Mouse (Mus musculus) embryonic facial prominence, embryonic 10.5 days (tissue): Measurements from ENCODE around the gene Lpin1. TPM values are rescaled to one million over a fixed set of nuclear protein-coding genes. Genes with fewer than 3 reads are reported as not detected.
A peak's percentile ranks its signal among the peaks of the same experiment; 100 is the strongest.

Source experiments
- DNase-seq: peaks from one replicate; pipeline ENCODE4 v3.0.0-alpha.2; 2017; ENCODE audit warnings: low spot score
- H3K27ac ChIP-seq: fragments of 300-500 bp; sonication (generic); replicated peaks from 2 replicates; pipeline ENCODE4 v1.5.1; 2016; ENCODE audit warnings: mild to moderate bottlenecking
- H3K27me3 ChIP-seq: fragments of 300-500 bp; sonication (generic); replicated peaks from 2 replicates; pipeline ENCODE4 v1.6.1; 2016; ENCODE audit warnings: low read depth, mild to moderate bottlenecking; ENCODE audit not compliant: poor library complexity, severe bottlenecking
- H3K36me3 ChIP-seq: fragments of 300-500 bp; sonication (generic); replicated peaks from 2 replicates; pipeline ENCODE4 v1.6.1; 2016; ENCODE audit warnings: mild to moderate bottlenecking, moderate library complexity
- H3K4me1 ChIP-seq: fragments of 300-500 bp; sonication (generic); 2 replicates; pipeline ENCODE4 v1.6.1; 2016
- H3K4me3 ChIP-seq: fragments of 300-500 bp; sonication (generic); 2 replicates; pipeline ENCODE4 v1.5.1; 2016; ENCODE audit warnings: mild to moderate bottlenecking, moderate library complexity
- H3K9me3 ChIP-seq: fragments of 300-500 bp; sonication (generic); 2 replicates; pipeline ENCODE4 v1.6.1; 2016; ENCODE audit warnings: mild to moderate bottlenecking
- WGBS: fragments of 180-500 bp; shearing (Covaris S2); methylation state at CpG from one replicate; pipeline ENCODE4 v1.1.7; 2016; 5-methylcytosine and 5-hydroxymethylcytosine counted together
- polyA plus RNA-seq: library from polyadenylated mRNA; unstranded; fragments of >200 nt; fragmentation: Nextera tagmentation; extraction: Ambion mirVana; gene quantifications from 2 replicates; pipeline ENCODE4 v1.2.1, GENCODE M21; 2016

Gene Lpin1
- polyA plus RNA-seq, 1 experiment from 2014 or later, result 6.2 TPM

DNA sequence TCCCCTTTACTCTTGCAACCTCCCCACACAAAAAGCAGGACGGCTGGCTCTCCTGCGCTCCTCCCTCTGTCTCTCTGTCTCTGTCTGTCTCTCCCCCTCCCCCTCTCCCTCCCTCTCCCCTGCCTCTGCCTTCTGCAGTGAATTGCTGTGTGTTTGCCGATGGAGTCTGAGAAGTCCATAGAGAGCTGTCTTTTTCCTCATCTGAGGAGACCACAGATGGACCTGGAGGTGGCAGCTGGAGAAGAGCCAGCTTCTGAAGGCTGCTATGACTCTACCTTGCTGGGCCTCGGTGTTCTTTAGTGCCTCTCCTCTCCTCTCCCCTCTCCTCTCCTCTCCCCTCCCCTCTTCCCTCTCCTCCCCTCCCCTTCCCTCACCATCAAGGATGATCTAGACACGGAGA is 5.1 kb downstream of the Lpin1 start:
- Histone ChIP-seq H3K27me3 (no peaks in the 10 kb centered on the region), H3K4me3 (no peak overlapping the region), H3K4me1 (no peaks in the 10 kb centered on the region), H3K27ac (no peak overlapping the region), H3K36me3 (no peaks in the 10 kb centered on the region), H3K9me3 (no peaks in the 10 kb centered on the region)
- 78% methylated on average over 5 of the region's 5 CpGs for WGBS
- no peak for DNase-seq

DNA sequence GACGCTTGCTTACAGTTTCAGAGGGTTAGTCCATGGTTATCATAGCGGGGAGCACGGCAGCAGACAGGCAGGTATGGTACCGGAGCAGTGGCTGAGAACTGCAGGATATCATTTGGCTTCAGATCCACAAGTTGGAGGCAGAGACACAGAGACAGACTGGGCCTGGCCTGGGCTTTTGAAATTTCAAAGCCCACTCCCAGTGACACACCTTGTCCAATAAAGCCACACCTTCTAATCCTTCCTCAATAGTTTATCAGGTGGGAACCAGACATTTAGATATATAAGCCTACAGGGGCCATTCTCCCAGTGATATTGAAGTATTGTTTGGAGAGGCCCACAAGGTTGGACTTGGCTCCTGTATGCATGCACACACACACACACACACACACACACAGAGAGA is 8.5 kb downstream of the Lpin1 start:
- Histone ChIP-seq H3K4me3 (no peak overlapping the region), H3K4me1 (no peaks in the 10 kb centered on the region), H3K9me3 (no peaks in the 10 kb centered on the region), H3K27me3 (no peaks in the 10 kb centered on the region), H3K36me3 (no peaks in the 10 kb centered on the region), H3K27ac (no peak overlapping the region)
- no peak for DNase-seq
- 91% methylated on average over 4 of the region's 4 CpGs for WGBS

DNA sequence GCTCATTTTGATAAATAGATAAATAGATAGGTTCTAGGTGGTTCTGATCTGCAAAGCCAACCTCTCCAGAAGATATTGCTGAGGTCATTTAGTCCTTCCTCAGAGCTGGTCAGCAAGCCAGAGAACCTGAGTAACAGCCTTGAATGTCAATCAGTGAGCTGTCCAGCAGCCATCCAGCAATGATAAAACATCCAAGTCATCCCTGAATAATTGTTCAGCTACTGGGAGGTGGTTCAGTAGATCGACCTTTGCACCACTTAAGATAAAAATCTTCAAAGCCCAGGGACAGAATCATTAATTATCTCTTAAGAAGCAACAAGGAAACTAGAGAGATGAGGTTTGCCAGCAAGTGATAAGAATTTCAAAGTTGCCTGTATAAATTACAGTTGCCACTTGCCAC is 10.4 kb downstream of the Lpin1 start:
- H3K4me1 ChIP-seq, result no peaks in the 10 kb centered on the region
- no peak overlapping the region for H3K27ac ChIP-seq
- WGBS, result 63% methylated on average over 1 of the region's 1 CpGs
- no peaks in the 10 kb centered on the region for H3K9me3 ChIP-seq
- DNase-seq, result no peak
- no peaks in the 10 kb centered on the region for H3K36me3 ChIP-seq
- no peaks in the 10 kb centered on the region for H3K27me3 ChIP-seq
- H3K4me3 ChIP-seq, result no peak overlapping the region

DNA sequence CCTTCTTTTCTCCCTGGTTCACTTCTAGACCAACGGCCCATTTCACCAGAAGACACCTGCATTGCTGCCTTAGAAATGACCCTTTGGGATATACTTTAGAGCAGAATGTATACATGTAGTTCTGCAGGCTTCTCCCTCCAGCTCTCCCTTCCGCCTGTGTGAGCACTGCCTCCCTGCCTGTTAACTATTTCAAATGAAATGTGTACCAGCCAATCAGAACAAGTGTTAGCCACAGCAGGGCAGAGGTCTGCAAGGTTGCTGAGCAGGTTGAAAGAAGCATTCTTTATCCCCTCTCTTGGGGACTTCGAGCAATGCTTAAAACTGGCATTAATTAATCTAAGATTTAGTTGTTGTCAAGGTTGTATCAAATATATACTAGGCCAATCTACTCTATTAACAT is 11.4 kb downstream of the Lpin1 start:
- no peaks in the 10 kb centered on the region for H3K36me3 ChIP-seq
- H3K9me3 ChIP-seq, result no peaks in the 10 kb centered on the region
- H3K27me3 ChIP-seq, result no peaks in the 10 kb centered on the region
- no peak overlapping the region for H3K4me3 ChIP-seq
- no peak for DNase-seq
- no peak overlapping the region for H3K27ac ChIP-seq
- H3K4me1 ChIP-seq, result no peaks in the 10 kb centered on the region
- WGBS, result 70% methylated on average over 3 of the region's 3 CpGs

DNA sequence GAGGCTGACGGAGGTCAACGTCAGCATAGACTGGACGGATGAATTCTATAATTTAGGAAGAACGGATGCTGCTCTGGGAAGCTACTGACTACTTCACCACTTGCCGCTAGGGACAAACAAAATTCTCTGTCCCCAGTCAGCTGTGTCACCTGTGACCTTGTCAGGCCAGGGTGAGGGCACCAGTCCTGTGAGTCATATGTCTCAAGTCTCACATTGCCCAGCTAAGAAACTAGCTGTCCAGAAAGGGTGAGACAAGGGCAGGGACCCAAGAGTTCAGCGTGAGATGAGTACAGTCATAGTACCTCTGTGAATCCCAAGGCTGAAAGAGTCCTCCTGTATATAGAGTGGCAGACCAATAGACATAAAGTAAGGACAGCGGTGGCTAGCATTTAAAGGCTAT is 17.0 kb downstream of the Lpin1 start:
- no peak overlapping the region for H3K27ac ChIP-seq
- H3K4me1 ChIP-seq, result peaks cover 48% of the 10 kb centered on the region
- H3K9me3 ChIP-seq, result no peaks in the 10 kb centered on the region
- no peaks in the 10 kb centered on the region for H3K27me3 ChIP-seq
- no peak overlapping the region for H3K4me3 ChIP-seq
- H3K36me3 ChIP-seq, result no peaks in the 10 kb centered on the region
- 90% methylated on average over 7 of the region's 7 CpGs for WGBS
- DNase-seq, result no peak

DNA sequence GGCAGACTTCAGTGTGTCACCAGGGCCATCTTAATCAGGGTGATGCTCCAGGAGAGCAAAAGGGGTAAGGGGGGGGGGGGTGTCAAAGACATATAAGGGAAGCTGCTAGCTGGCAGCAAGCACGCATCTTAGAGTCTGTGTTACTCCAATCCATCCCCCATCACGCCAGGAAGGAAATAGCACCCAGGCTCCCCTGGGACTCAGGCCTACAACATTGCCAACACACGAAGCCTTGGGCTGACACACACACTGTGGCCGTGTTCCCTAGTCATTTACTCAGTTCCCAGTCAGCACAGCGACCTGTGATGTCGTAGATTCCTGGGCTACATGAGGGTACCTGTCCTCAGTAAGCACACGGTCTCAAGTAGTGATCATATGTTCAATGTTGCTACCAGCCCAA is 17.8 kb downstream of the Lpin1 start:
- H3K27me3 ChIP-seq, result no peaks in the 10 kb centered on the region
- peak overlapping the region; percentile 90 for H3K27ac ChIP-seq
- WGBS, result 83% methylated on average over 7 of the region's 7 CpGs
- no peak overlapping the region for H3K4me3 ChIP-seq
- H3K9me3 ChIP-seq, result no peaks in the 10 kb centered on the region
- H3K36me3 ChIP-seq, result no peaks in the 10 kb centered on the region
- no peak for DNase-seq
- H3K4me1 ChIP-seq, result peaks cover 55% of the 10 kb centered on the region

DNA sequence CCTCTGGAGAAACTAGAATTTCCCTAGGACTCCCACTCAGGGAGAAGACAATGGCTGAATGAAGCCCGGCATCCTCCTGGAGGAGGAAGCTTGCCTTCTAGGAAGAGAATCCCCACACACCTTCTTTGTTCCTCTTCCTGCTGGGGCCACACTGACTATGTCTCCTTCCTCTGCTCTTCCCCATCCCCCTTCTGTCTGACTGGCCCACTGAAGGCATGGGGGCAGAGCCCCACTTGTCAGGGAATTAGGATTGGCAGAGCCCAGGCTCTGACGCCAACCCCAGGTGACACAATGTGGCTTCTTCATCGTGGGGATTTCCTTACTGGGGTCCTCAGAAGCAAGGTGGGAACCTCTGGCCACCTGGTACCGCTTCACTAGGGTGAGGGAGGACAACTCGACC is 18.3 kb downstream of the Lpin1 start:
- 59% methylated on average over 5 of the region's 5 CpGs for WGBS
- peaks cover 60% of the 10 kb centered on the region for H3K4me1 ChIP-seq
- no peaks in the 10 kb centered on the region for H3K36me3 ChIP-seq
- DNase-seq, result no peak
- no peaks in the 10 kb centered on the region for H3K27me3 ChIP-seq
- H3K27ac ChIP-seq, result peak overlapping the region; percentile 90
- H3K4me3 ChIP-seq, result 0 out of 2 replicates have a peak overlapping the region, but pooled peaks have one; percentile 50
- no peaks in the 10 kb centered on the region for H3K9me3 ChIP-seq

DNA sequence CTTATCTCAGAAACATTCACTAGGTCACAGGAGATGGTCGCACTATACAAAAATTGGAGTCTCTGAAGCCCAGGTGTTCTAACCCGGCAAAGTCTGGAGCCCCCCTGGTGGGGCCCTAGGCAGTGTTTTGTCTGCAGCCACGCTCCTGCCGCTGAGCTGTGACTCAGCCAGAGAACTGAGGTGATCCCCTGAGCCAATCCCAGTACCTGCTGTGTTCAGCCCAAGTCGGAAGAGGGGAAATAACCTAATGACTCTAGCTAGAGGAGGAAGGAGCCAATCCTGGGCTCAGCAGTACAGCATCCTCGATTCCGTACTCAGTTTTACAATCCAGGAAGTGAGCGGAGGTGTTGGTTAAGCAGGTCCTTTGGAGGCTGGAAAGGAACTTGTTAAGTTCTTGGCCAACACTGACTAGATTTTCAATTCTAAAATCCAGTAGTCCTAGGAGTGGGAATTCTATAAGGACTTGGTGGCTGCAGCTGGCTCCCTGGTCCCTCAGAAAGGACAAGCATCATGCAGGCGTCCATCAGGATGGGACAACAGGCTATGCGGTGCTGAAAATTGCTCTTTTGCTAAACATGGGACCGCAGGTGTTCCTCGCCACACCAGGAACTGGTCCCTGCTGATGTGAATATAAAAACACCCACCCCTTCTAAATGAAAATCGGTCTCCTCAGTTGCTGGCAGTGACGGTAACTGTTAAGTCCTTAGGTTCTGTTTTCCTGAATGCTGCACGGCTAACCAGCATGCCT is 19.1 kb downstream of the Lpin1 start:
- H3K36me3 ChIP-seq, result no peaks in the 10 kb centered on the region
- WGBS, result 9% methylated on average over 15 of the region's 15 CpGs
- peak overlapping the region; percentile 90 for H3K27ac ChIP-seq
- H3K9me3 ChIP-seq, result no peaks in the 10 kb centered on the region
- H3K27me3 ChIP-seq, result no peaks in the 10 kb centered on the region
- peak overlapping the region; percentile 50 for H3K4me3 ChIP-seq
- peak; percentile 93 for DNase-seq
- peaks cover 63% of the 10 kb centered on the region for H3K4me1 ChIP-seq

DNA sequence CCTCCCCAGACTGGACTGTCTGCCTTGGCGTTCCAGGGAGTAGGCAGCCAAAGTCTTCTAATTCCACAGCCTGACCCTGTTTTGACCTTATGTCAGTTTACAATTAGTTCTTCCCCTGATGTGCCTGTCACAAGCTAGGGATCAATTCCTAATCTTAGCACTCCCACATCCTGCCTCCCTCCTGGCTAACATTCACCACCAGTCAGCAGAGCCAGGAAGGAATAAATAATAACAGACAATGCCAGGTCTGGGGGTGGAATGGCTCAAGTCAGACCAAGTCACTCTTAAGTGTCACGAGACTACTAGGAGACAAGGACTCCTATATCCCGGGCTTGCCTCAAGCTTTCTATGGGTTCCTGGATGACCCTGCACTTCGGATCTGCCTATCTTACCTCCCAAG is 20.8 kb downstream of the Lpin1 start:
- peak overlapping the region; percentile 90 for H3K27ac ChIP-seq
- no peaks in the 10 kb centered on the region for H3K36me3 ChIP-seq
- no peak for DNase-seq
- H3K9me3 ChIP-seq, result no peaks in the 10 kb centered on the region
- peak overlapping the region; percentile 86 for H3K4me3 ChIP-seq
- H3K4me1 ChIP-seq, result peaks cover 63% of the 10 kb centered on the region
- WGBS, result 14% methylated on average over 4 of the region's 4 CpGs
- no peaks in the 10 kb centered on the region for H3K27me3 ChIP-seq

DNA sequence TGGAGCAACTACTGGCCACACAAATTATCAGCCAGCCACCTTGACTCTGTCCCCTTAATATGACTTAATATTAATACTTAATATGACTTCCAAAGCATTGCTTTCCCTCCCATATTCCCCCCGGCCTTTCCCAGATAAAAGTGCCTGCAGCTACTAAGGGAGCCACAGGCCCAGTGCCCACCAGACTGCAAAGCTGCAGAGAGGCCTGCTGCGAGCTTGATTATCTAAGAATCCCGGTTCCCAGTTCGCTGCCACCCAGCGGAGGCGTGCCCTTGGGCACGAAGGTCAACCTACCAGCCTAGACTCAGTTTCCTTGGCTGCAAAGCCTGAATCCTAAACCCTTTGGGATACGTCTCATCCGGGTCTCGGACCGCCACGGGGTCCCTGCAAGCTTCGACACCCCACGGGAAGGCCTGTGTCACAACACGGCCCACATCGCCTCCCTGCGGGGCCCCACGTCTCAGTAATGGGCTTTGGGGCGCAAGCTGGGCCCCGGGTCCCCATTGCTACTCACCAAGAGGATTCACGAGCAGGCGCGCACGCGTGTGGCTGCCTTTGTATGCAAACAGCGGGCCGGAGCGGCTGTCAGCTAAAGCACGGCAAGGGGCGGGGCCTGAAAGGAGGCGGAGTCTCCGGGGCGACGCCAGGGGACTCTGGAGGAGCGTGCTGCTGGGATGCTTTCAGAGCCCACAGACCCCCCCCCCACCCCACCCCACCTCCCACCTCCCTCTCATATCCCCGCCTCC is 21.4 kb downstream of the Lpin1 start:
- H3K27ac ChIP-seq, result peak overlapping the region; percentile 90
- under 1% methylated on average over 36 of the region's 36 CpGs for WGBS
- H3K36me3 ChIP-seq, result no peaks in the 10 kb centered on the region
- H3K4me3 ChIP-seq, result peak overlapping the region; percentile 86
- no peaks in the 10 kb centered on the region for H3K9me3 ChIP-seq
- no peaks in the 10 kb centered on the region for H3K27me3 ChIP-seq
- H3K4me1 ChIP-seq, result peaks cover 63% of the 10 kb centered on the region
- peak; percentile 94 for DNase-seq

DNA sequence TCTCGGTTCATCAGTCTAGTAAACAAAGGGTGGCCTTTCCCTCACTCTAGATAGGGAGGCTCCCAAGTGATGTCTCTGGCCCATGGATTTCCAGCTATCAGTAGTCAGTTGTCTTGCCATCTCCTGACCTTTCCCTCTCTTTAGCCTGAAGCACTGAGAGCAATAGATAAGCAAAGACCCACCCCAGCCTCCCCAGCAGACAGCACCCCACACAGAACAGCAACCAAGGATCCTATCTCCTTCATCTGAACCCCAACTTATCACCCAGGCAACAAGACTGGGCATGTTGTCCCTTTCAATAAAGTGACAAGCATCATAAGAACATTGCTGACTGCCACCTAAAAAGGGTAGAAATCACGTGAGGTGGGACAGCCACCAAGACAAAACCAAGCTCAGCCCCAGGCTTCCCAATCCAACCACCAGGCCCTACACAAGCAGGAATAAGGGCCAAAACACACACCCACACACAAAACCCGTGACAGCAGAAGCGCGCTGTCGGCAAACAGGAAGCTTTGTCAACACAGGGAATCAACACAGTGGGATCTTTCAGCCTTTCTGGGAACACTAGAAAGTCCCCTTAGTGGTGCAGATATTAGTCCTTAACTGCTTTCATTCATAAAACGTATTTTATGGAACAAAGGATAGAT is 22.2 kb downstream of the Lpin1 start:
- Histone ChIP-seq H3K4me3 (peak overlapping the region; percentile 86), H3K27ac (peak overlapping the region; percentile 90), H3K4me1 (peaks cover 67% of the 10 kb centered on the region), H3K36me3 (no peaks in the 10 kb centered on the region), H3K27me3 (no peaks in the 10 kb centered on the region), H3K9me3 (no peaks in the 10 kb centered on the region)
- DNase-seq, result no peak
- 26% methylated on average over 7 of the region's 7 CpGs for WGBS

DNA sequence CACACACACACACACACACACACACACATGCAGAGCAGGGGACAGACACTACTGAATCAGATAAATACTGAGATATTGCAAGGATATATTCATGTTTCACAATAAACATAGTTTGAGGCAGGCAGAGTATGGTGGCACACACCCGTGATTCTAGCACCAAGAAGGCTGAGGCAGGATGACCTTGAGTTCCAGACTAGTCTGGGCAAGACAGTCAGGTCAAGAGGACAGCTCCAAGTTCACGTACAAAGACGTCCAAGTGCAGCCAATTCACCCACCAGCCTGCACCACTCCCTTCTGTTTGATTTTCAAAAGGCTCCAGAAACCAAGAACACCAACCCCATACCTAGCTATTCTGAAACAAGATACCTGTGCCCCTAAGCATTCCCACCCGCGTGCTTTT is 23.0 kb downstream of the Lpin1 start:
- Histone ChIP-seq H3K4me3 (no peak overlapping the region; the same call in 1 of the 2 replicates), H3K9me3 (no peaks in the 10 kb centered on the region), H3K27me3 (no peaks in the 10 kb centered on the region), H3K36me3 (no peaks in the 10 kb centered on the region), H3K4me1 (peaks cover 60% of the 10 kb centered on the region), H3K27ac (no peak overlapping the region)
- whole genome bisulfite sequencing, result 71% methylated on average over 5 of the region's 5 CpGs
- DNase-seq, result no peak

DNA sequence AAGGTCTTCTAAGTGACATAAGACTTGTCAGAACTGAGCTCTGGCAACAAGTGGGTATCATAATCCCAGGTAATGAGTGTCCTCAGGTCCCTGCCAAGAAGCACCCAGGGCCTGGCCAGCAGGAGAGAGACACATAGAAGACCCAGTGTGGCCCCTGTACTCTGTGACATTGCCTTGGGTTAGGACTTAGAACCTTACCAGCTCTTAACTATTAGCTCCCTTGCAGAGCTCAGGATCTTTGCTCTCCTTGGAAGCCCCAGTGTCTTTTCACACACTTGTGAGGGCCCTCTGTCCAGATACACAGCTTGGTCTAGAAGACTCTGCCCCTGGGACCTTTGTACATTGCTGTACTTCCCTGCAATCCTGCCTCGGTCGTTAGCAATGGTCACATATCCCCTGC is 23.7 kb downstream of the Lpin1 start:
- no peak overlapping the region for H3K4me3 ChIP-seq
- H3K4me1 ChIP-seq, result peaks cover 53% of the 10 kb centered on the region
- no peak for DNase-seq
- H3K9me3 ChIP-seq, result no peaks in the 10 kb centered on the region
- H3K27me3 ChIP-seq, result no peaks in the 10 kb centered on the region
- H3K36me3 ChIP-seq, result no peaks in the 10 kb centered on the region
- WGBS, result 80% methylated on average over 2 of the region's 2 CpGs
- no peak overlapping the region for H3K27ac ChIP-seq
